Mouse (Mus musculus) small intestine, adult 2 months (tissue): ENCODE measurements around the gene Cetn4. TPM values are rescaled to one million over a fixed set of nuclear protein-coding genes. Genes with fewer than 3 reads are reported as not detected.

Experiments
- H3K27ac ChIP-seq: fragments of 200-500 bp; 2 replicates; pipeline ENCODE4 v1.5.1; 2012; ENCODE audit warnings: low read depth, low read length, control low read depth, inconsistent platforms; ENCODE audit not compliant: insufficient read depth
- H3K27me3 ChIP-seq: fragments of 200-500 bp; 2 replicates; pipeline ENCODE4 v1.6.1; 2012; ENCODE audit warnings: mild to moderate bottlenecking, moderate library complexity, low read length, inconsistent platforms; ENCODE audit not compliant: control insufficient read depth, insufficient read depth
- H3K36me3 ChIP-seq: fragments of 200-500 bp; 2 replicates; pipeline ENCODE4 v1.6.1; 2012; ENCODE audit warnings: mild to moderate bottlenecking, low read length, control low read depth, inconsistent platforms; ENCODE audit not compliant: control insufficient read depth, insufficient read depth
- H3K4me1 ChIP-seq: fragments of 200-500 bp; 2 replicates; pipeline ENCODE4 v1.6.1; 2012; ENCODE audit warnings: low read length, inconsistent platforms, mixed read lengths; ENCODE audit not compliant: control insufficient read depth, insufficient read depth, insufficient read length
- H3K4me3 ChIP-seq: fragments of 200-500 bp; 2 replicates; pipeline ENCODE4 v1.5.1; 2012; ENCODE audit warnings: low read depth, mild to moderate bottlenecking, control low read depth, inconsistent platforms, low read length, moderate library complexity
- CTCF ChIP-seq: fragments of 200-500 bp; IDR thresholded peaks from 2 replicates; pipeline ENCODE4 v1.5.1; 2012; ENCODE audit warnings: low read depth, mild to moderate bottlenecking, control low read depth, inconsistent platforms, low read length, moderate library complexity, mixed read lengths; ENCODE audit not compliant: insufficient replicate concordance, insufficient read length; ENCODE audit errors: extremely low read depth
- POLR2A ChIP-seq: fragments of 200-500 bp; IDR thresholded peaks from 2 replicates; pipeline ENCODE4 v1.6.1; 2012; ENCODE audit warnings: low read depth, mild to moderate bottlenecking, control low read depth, inconsistent platforms, low read length, moderate library complexity
- WGBS: fragments of 180-500 bp; shearing (Covaris S2); methylation state at CpG from one replicate; pipeline ENCODE4 v1.1.7; 2018; 5-methylcytosine and 5-hydroxymethylcytosine counted together
- polyA plus RNA-seq: library from polyadenylated mRNA; depleted of rRNA; stranded (reverse); fragments of >200 nt; gene quantifications from 2 replicates; pipeline ENCODE4 v1.2.3, GENCODE M21; 2012

The Cetn4 gene
- polyA plus RNA-seq, 1 experiment: not detected

- H3K4me1 ChIP-seq: no peaks in the 10 kb centered on the region
- no peaks in the 10 kb centered on the region for H3K36me3 ChIP-seq
- H3K27me3 ChIP-seq: no peaks in the 10 kb centered on the region
- H3K27ac ChIP-seq: no peak overlapping the region
- 32% methylated on average over 12 of the region's 12 CpGs for WGBS
- peak; percentile 69; the same call in 1 of the 2 replicates for TF ChIP-seq CTCF
- no peak for TF ChIP-seq POLR2A
- no peak overlapping the region for H3K4me3 ChIP-seq
Measured at GRCm38 (mm10) chr3:37302685-37303084, 9.8 kb downstream of the Cetn4 start.

DNA sequence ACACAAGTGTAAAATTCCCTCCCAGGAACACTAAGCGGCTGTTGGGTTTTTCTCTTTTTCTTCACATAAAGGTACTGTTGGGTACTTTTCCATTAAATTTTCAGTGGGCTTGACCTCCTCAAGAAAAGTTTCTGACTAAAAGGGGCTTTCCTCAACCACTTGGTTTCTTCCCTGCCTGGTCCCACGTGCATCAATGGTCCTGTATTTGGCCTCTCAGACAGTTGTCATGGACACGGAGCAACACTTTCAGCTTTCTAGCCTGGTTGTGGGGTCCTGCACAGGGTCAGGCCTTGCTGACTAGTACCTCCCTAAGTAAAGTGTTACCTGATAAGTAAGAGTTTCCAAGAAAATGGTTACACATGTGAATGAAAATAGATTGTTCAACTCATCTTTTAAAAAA is 13.0 kb downstream of the Cetn4 start:
- no peak for TF ChIP-seq POLR2A

GRCm38 (mm10) chr3:37292654-37293053 is 19.9 kb downstream of the Cetn4 start:
- no peak overlapping the region for H3K27ac ChIP-seq
- no peaks in the 10 kb centered on the region for H3K36me3 ChIP-seq
- H3K4me3 ChIP-seq: no peak overlapping the region
- H3K27me3 ChIP-seq: no peaks in the 10 kb centered on the region
- TF ChIP-seq POLR2A (no peak), CTCF (no peak)
- no peaks in the 10 kb centered on the region for H3K4me1 ChIP-seq
- 58% methylated on average over 2 of the region's 2 CpGs for WGBS

More for the DNA sequence above, 13.0 kb downstream of the Cetn4 start:
- no peak overlapping the region for H3K27ac ChIP-seq
- no peaks in the 10 kb centered on the region for H3K27me3 ChIP-seq
- 73% methylated on average over 3 of the region's 3 CpGs for WGBS
- no peaks in the 10 kb centered on the region for H3K4me1 ChIP-seq
- H3K36me3 ChIP-seq: no peaks in the 10 kb centered on the region
- H3K4me3 ChIP-seq: no peak overlapping the region

GRCm38 (mm10) chr3:37291929-37292328 is 20.6 kb downstream of the Cetn4 start:
- Histone ChIP-seq H3K4me3 (no peak overlapping the region), H3K4me1 (no peaks in the 10 kb centered on the region), H3K27me3 (no peaks in the 10 kb centered on the region), H3K27ac (no peak overlapping the region), H3K36me3 (no peaks in the 10 kb centered on the region)
- WGBS: 62% methylated on average over 2 of the region's 2 CpGs
- no peak for TF ChIP-seq POLR2A
- no peak for TF ChIP-seq CTCF

- 61% methylated on average over 7 of the region's 7 CpGs for WGBS
- Histone ChIP-seq H3K27me3 (no peaks in the 10 kb centered on the region), H3K4me3 (no peak overlapping the region), H3K4me1 (no peaks in the 10 kb centered on the region), H3K27ac (no peak overlapping the region), H3K36me3 (no peaks in the 10 kb centered on the region)
- TF ChIP-seq CTCF: no peak
- no peak for TF ChIP-seq POLR2A
Measured at GRCm38 (mm10) chr3:37290881-37291541, 21.5 kb downstream of the Cetn4 start.

- 90% methylated on average over 2 of the region's 2 CpGs for WGBS
- Histone ChIP-seq H3K4me3 (no peak overlapping the region), H3K27me3 (no peaks in the 10 kb centered on the region), H3K36me3 (no peaks in the 10 kb centered on the region), H3K4me1 (no peaks in the 10 kb centered on the region), H3K27ac (no peak overlapping the region)
- no peak for TF ChIP-seq POLR2A
- TF ChIP-seq CTCF: no peak
Measured at GRCm38 (mm10) chr3:37289237-37289636, 23.3 kb downstream of the Cetn4 start.

DNA sequence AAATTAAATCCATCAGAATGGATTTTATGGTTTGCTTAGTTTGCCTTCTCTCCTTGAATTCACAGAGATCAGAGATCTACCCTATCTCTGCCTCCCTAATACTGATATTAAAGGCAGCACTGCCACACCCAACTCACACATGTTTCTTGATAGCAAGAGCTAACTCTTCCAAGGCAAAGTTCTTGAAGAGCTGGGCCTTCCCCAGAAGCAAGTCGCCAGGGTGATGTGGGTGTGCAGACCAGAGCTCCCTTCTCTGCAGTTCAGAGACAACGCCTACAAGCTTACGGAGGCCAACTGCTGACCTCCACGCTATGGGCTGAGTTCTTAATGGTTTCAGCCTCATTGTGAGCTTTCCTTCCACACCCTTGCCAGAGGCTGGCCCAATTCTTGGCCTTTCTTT is 29.3 kb downstream of the Cetn4 start:
- Histone ChIP-seq H3K36me3 (no peaks in the 10 kb centered on the region), H3K27me3 (no peaks in the 10 kb centered on the region), H3K27ac (no peak overlapping the region), H3K4me1 (no peaks in the 10 kb centered on the region), H3K4me3 (no peak overlapping the region)
- TF ChIP-seq POLR2A (no peak), CTCF (no peak)
- WGBS: 60% methylated on average over 4 of the region's 4 CpGs
